Mouse (Mus musculus) liver, embryonic 14.5 days (tissue): Measurements from ENCODE around the gene Fam168a. TPM values are rescaled to one million over a fixed set of nuclear protein-coding genes. Genes with fewer than 3 reads are reported as not detected.

Experiments used
- ATAC-seq: fragments of 200-750 bp; cut with Nextera tagmentation; 2 replicates; pipeline ENCODE4 v1.8.0; 2017; ENCODE audit warnings: moderate number of reproducible peaks, mild to moderate bottlenecking, moderate library complexity; ENCODE audit not compliant: insufficient read depth
- DNase-seq, 3 experiments: peaks; one replicate each; pipeline ENCODE4 v3.0.0-alpha.2; 2012 to 2013; ENCODE audit warnings: low read depth in 3 of 3, low spot score in 3 of 3
- H3K27ac ChIP-seq: fragments of 300-500 bp; sonication (generic); 2 replicates; pipeline ENCODE4 v1.5.1; 2014; ENCODE audit warnings: moderate library complexity, mild to moderate bottlenecking, control low read depth, inconsistent platforms
- H3K27me3 ChIP-seq: fragments of 300-500 bp; sonication (generic); 2 replicates; pipeline ENCODE4 v1.6.1; 2014; ENCODE audit warnings: mild to moderate bottlenecking, low read length, moderate library complexity; ENCODE audit not compliant: control insufficient read depth, insufficient read depth
- H3K36me3 ChIP-seq: fragments of 300-500 bp; sonication (generic); replicated peaks from 2 replicates; pipeline ENCODE4 v1.6.1; 2014; ENCODE audit warnings: low read depth; ENCODE audit not compliant: control insufficient read depth, insufficient read depth
- H3K4me1 ChIP-seq, 2 experiments: fragments of 200-500 bp in 1 of 2; fragments of 300-500 bp in 1 of 2; sonication (generic) in 1 of 2; replicated peaks; 2 replicates each; pipeline ENCODE4 v1.6.1; 2012 to 2014; ENCODE audit warnings: antibody characterized with exemption in 1 of 2, inconsistent platforms in 1 of 2, low read length in 1 of 2; ENCODE audit not compliant: control insufficient read depth in 2 of 2, insufficient read depth in 2 of 2
- H3K4me2 ChIP-seq: fragments of 300-500 bp; sonication (generic); 2 replicates; pipeline ENCODE4 v1.6.1; 2014; ENCODE audit warnings: low read depth, mild to moderate bottlenecking, control low read depth, moderate library complexity
- H3K4me3 ChIP-seq, 2 experiments: fragments of 200-500 bp in 1 of 2; fragments of 300-500 bp in 1 of 2; sonication (generic) in 1 of 2; 2 replicates each; pipeline ENCODE4 v1.5.1; 2012 to 2014; ENCODE audit warnings: low read depth in 2 of 2, low read length in 2 of 2, mild to moderate bottlenecking in 2 of 2, control low read depth in 1 of 2, inconsistent platforms in 1 of 2, moderate library complexity in 1 of 2; ENCODE audit not compliant: insufficient read depth in 1 of 2
- H3K9ac ChIP-seq: fragments of 300-500 bp; sonication (generic); replicated peaks from 2 replicates; pipeline ENCODE4 v1.6.1; 2014; ENCODE audit warnings: mild to moderate bottlenecking, control low read depth, moderate library complexity
- H3K9me3 ChIP-seq: fragments of 300-500 bp; sonication (generic); 2 replicates; pipeline ENCODE4 v1.6.1; 2016; ENCODE audit warnings: low read length, mixed read lengths; ENCODE audit not compliant: control insufficient read depth
- CTCF ChIP-seq: IDR thresholded peaks from 2 replicates; pipeline ENCODE4 v1.5.1; 2016; ENCODE audit warnings: antibody characterized with exemption, low read depth, control low read depth
- EP300 ChIP-seq: IDR thresholded peaks from 2 replicates; pipeline ENCODE4 v1.6.1; 2016; ENCODE audit warnings: antibody characterized with exemption, low read depth
- WGBS: fragments of 180-500 bp; shearing (Covaris S2); extraction: QIAGEN DNeasy Blood & Tissue Kit; methylation state at CpG from one replicate; pipeline ENCODE4 v1.1.7; 2014; ENCODE audit not compliant: insufficient replicate concordance; 5-methylcytosine and 5-hydroxymethylcytosine counted together
- polyA plus RNA-seq, 2 experiments: library from polyadenylated mRNA; depleted of rRNA in 1 of 2; stranded (reverse) in 1 of 2; unstranded in 1 of 2; fragments of >200 nt; fragmentation: Nextera tagmentation in 1 of 2; extraction: Ambion mirVana in 1 of 2; gene quantifications; 2 replicates each; pipeline versions ENCODE4 v1.2.1 to v1.2.3; 2012 to 2014

The Fam168a gene
- polyA plus RNA-seq, 2 experiments: 4.1 to 4.4 TPM

GRCm38 (mm10) chr7:100684538-100684937 is 21.9 kb upstream of the Fam168a start:
- peak; percentile 88 to 94 (median 93) for DNase-seq
- no peaks in the 10 kb centered on the region for H3K9me3 ChIP-seq
- peaks cover 8 to 11% of the 10 kb centered on the region in 2 experiments for H3K4me1 ChIP-seq
- H3K27me3 ChIP-seq: no peaks in the 10 kb centered on the region
- peak overlapping the region; percentile 56 for H3K4me2 ChIP-seq
- TF ChIP-seq EP300: peak; percentile 93
- peak; percentile 96 for TF ChIP-seq CTCF
- no peaks in the 10 kb centered on the region for H3K36me3 ChIP-seq
- peak overlapping the region; percentile 81 for H3K27ac ChIP-seq
- H3K4me3 ChIP-seq: peak overlapping the region in 1 of 2 experiments; percentile 21; a peak in 1 of 4 replicates
- peak; percentile 87 for ATAC-seq
- no peak overlapping the region; the same call in 1 of the 2 replicates for H3K9ac ChIP-seq
- 9% methylated on average over 7 of the region's 7 CpGs for WGBS

- peak; percentile 97 for TF ChIP-seq CTCF
- no peak for TF ChIP-seq EP300
- Histone ChIP-seq H3K4me3 (no peak overlapping the region), H3K9me3 (no peaks in the 10 kb centered on the region), H3K27me3 (no peaks in the 10 kb centered on the region), H3K4me2 (no peak overlapping the region), H3K9ac (no peak overlapping the region), H3K27ac (peak overlapping the region; percentile 56), H3K36me3 (no peaks in the 10 kb centered on the region), H3K4me1 (peaks cover 8 to 11% of the 10 kb centered on the region in 2 experiments)
- ATAC-seq (peak; percentile 58; the same call in 1 of the 2 replicates), DNase-seq (peak; percentile 61 to 67 (median 66))
- WGBS: 34% methylated on average over 13 of the region's 13 CpGs
Measured at GRCm38 (mm10) chr7:100685061-100686030, 21.1 kb upstream of the Fam168a start.

- peaks cover 8 to 14% of the 10 kb centered on the region in 2 experiments for H3K4me1 ChIP-seq
- DNase-seq (no peak), ATAC-seq (no peak)
- no peaks in the 10 kb centered on the region for H3K27me3 ChIP-seq
- no peaks in the 10 kb centered on the region for H3K9me3 ChIP-seq
- no peak overlapping the region for H3K4me2 ChIP-seq
- no peak for TF ChIP-seq CTCF
- TF ChIP-seq EP300: no peak
- H3K36me3 ChIP-seq: no peaks in the 10 kb centered on the region
- H3K9ac ChIP-seq: no peak overlapping the region
- 77% methylated on average over 7 of the region's 7 CpGs for WGBS
- no peak overlapping the region for H3K4me3 ChIP-seq
- H3K27ac ChIP-seq: no peak overlapping the region
Measured at GRCm38 (mm10) chr7:100688471-100688870, 18.0 kb upstream of the Fam168a start.

GRCm38 (mm10) chr7:100693199-100693598 is 13.2 kb upstream of the Fam168a start:
- 72% methylated on average over 8 of the region's 8 CpGs for WGBS
- Histone ChIP-seq H3K9me3 (no peaks in the 10 kb centered on the region), H3K9ac (no peak overlapping the region), H3K27ac (no peak overlapping the region), H3K4me2 (no peak overlapping the region), H3K27me3 (no peaks in the 10 kb centered on the region), H3K4me1 (peaks cover 0 to 3% of the 10 kb centered on the region in 2 experiments; a peak in 2 of 4 replicates), H3K36me3 (no peaks in the 10 kb centered on the region), H3K4me3 (no peak overlapping the region)
- ATAC-seq (no peak), DNase-seq (no peak)
- TF ChIP-seq EP300: no peak
- no peak for TF ChIP-seq CTCF
